Mouse (Mus musculus) CH12.LX (cell line): Measurements from ENCODE around the gene Rassf5. TPM values are rescaled to one million over a fixed set of nuclear protein-coding genes. Genes with fewer than 3 reads are reported as not detected.

ENCODE experiments used
- DNase-seq: peaks from one replicate; pipeline ENCODE4 v3.0.0-alpha.2; 2013; ENCODE audit errors: extremely low read depth
- H3K27ac ChIP-seq: 2 replicates; pipeline ENCODE4 v1.5.1; 2012; ENCODE audit warnings: low read depth, mild to moderate bottlenecking, control low read depth, moderate library complexity; ENCODE audit not compliant: insufficient read depth
- H3K27me3 ChIP-seq: replicated peaks from 2 replicates; pipeline ENCODE3; 2012; ENCODE audit warnings: inconsistent platforms
- H3K36me3 ChIP-seq, 2 experiments: replicated peaks in 1 of 2; 2 replicates each; pipeline versions ENCODE3 to v1.6.1; 2012; ENCODE audit warnings: inconsistent platforms in 1 of 2, low read length in 1 of 2, mild to moderate bottlenecking in 1 of 2, mixed read lengths in 1 of 2, moderate library complexity in 1 of 2; ENCODE audit not compliant: control insufficient read depth in 1 of 2, insufficient read depth in 1 of 2
- H3K4me1 ChIP-seq, 2 experiments: 2 replicates each; pipeline ENCODE4 v1.6.1; 2012; ENCODE audit warnings: inconsistent platforms in 1 of 2, moderate library complexity in 1 of 2; ENCODE audit not compliant: insufficient read depth in 2 of 2, control insufficient read depth in 1 of 2
- H3K4me2 ChIP-seq: 2 replicates; pipeline ENCODE4 v1.6.1; 2012; ENCODE audit warnings: low read depth, mild to moderate bottlenecking, control low read depth; ENCODE audit not compliant: poor library complexity, insufficient read depth, severe bottlenecking
- H3K4me3 ChIP-seq, 3 experiments: fragments of 150-350 bp in 1 of 3; sonication (generic) in 1 of 3; replicated peaks in 1 of 3; 2 replicates each; pipeline versions ENCODE3 to v1.5.1; 2011 to 2012; ENCODE audit warnings: low read depth in 2 of 3, low read length in 2 of 3, mild to moderate bottlenecking in 2 of 3, moderate library complexity in 2 of 3, control low read depth in 1 of 3, improper control_type of control experiment in 1 of 3, inconsistent platforms in 1 of 3, mixed read lengths in 1 of 3; ENCODE audit not compliant: poor library complexity in 1 of 3
- H3K79me2 ChIP-seq: replicated peaks from 2 replicates; pipeline ENCODE4 v1.6.1; 2012; ENCODE audit warnings: mild to moderate bottlenecking, moderate library complexity; ENCODE audit not compliant: control insufficient read depth, poor library complexity, insufficient read depth, severe bottlenecking; ENCODE audit errors: extremely low read depth
- H3K9ac ChIP-seq: 2 replicates; pipeline ENCODE4 v1.6.1; 2012; ENCODE audit warnings: low read depth, mild to moderate bottlenecking, control low read depth, moderate library complexity; ENCODE audit not compliant: insufficient read depth
- H3K9me3 ChIP-seq: replicated peaks from 2 replicates; pipeline ENCODE3; 2012; ENCODE audit warnings: low read length, inconsistent platforms, mixed read lengths
- BHLHE40 ChIP-seq: IDR thresholded peaks from 2 replicates; pipeline ENCODE4 v1.6.1; 2011; ENCODE audit warnings: mild to moderate bottlenecking, low read depth, low read length, improper control_type of control experiment
- CTCF ChIP-seq, 2 experiments: IDR thresholded peaks in 1 of 2; conservative IDR thresholded peaks in 1 of 2; 2 replicates each; pipeline ENCODE4 v1.5.1; 2011 to 2012; ENCODE audit warnings: low read depth in 2 of 2, low read length in 2 of 2, improper control_type of control experiment in 1 of 2, inconsistent platforms in 1 of 2, mild to moderate bottlenecking in 1 of 2, moderate library complexity in 1 of 2
- EP300 ChIP-seq: IDR thresholded peaks from 2 replicates; pipeline ENCODE4 v1.6.1; 2011; ENCODE audit warnings: low read length, improper control_type of control experiment
- ETS1 ChIP-seq: conservative IDR thresholded peaks from 2 replicates; pipeline ENCODE4 v1.6.1; 2012; ENCODE audit warnings: low read depth, mild to moderate bottlenecking, inconsistent platforms, low read length, improper control_type of control experiment, moderate library complexity
- IRF4 ChIP-seq: IDR thresholded peaks from 2 replicates; pipeline ENCODE4 v1.6.1; 2014; ENCODE audit warnings: low read depth, mild to moderate bottlenecking, inconsistent platforms, low read length, improper control_type of control experiment
- MEF2A ChIP-seq: IDR thresholded peaks from 2 replicates; pipeline ENCODE4 v1.6.1; 2014; ENCODE audit warnings: low read depth, mild to moderate bottlenecking, inconsistent platforms, low read length, improper control_type of control experiment, borderline replicate concordance
- MXI1 ChIP-seq: IDR thresholded peaks from 2 replicates; pipeline ENCODE4 v1.6.1; 2011; ENCODE audit warnings: mild to moderate bottlenecking, low read depth, low read length, improper control_type of control experiment
- MYC ChIP-seq: IDR thresholded peaks from 2 replicates; pipeline ENCODE4 v1.6.1; 2011; ENCODE audit warnings: low read depth, mild to moderate bottlenecking, improper control_type of control experiment, low read length
- NELFE ChIP-seq: IDR thresholded peaks from 2 replicates; pipeline ENCODE4 v1.6.1; 2011; ENCODE audit warnings: low read depth, low read length, improper control_type of control experiment
- RAD21 ChIP-seq: IDR thresholded peaks from 2 replicates; pipeline ENCODE4 v1.6.1; 2011; ENCODE audit warnings: low read depth, mild to moderate bottlenecking, low read length, improper control_type of control experiment, moderate library complexity
- RCOR1 ChIP-seq: conservative IDR thresholded peaks from 2 replicates; pipeline ENCODE4 v1.6.1; 2012; ENCODE audit warnings: low read depth, mild to moderate bottlenecking, inconsistent platforms, low read length, improper control_type of control experiment
- SIN3A ChIP-seq: IDR thresholded peaks from 2 replicates; pipeline ENCODE4 v1.6.1; 2012; ENCODE audit warnings: low read length, improper control_type of control experiment, inconsistent platforms
- SMC3 ChIP-seq: IDR thresholded peaks from 2 replicates; pipeline ENCODE4 v1.6.1; 2011; ENCODE audit warnings: low read depth, low read length, improper control_type of control experiment
- TCF12 ChIP-seq: IDR thresholded peaks from 2 replicates; pipeline ENCODE4 v1.6.1; 2014; ENCODE audit warnings: low read depth, mild to moderate bottlenecking, inconsistent platforms, low read length, improper control_type of control experiment
- USF1 ChIP-seq: IDR thresholded peaks from 2 replicates; pipeline ENCODE4 v1.6.1; 2014; ENCODE audit warnings: low read depth, mild to moderate bottlenecking, inconsistent platforms, low read length, improper control_type of control experiment
- dilution Hi-C: fragments of 300-500 bp; cut with MboI; formaldehyde crosslinking; loops from 2 replicates; pipeline ENCODE4 v1.14.3; 2020; ENCODE audit warnings: low sequenced_read_pairs; ENCODE audit not compliant: extremely low pct_unique_long_range_greater_than_20kb, extremely low pct_ligation_motif_present
- in situ Hi-C: fragments of 300-500 bp; cut with MboI; formaldehyde crosslinking; loops from 3 replicates; pipeline ENCODE4 v1.14.3; 2019; ENCODE audit warnings: low sequenced_read_pairs, low pct_ligation_motif_present, low pct_unique_long_range_greater_than_20kb, mixed read lengths
- polyA plus RNA-seq: library from polyadenylated mRNA; unstranded; fragments of >175 nt; gene quantifications from 2 replicates; pipeline ENCODE4 v1.2.1, GENCODE M21; 2012; ENCODE audit warnings: low read depth; ENCODE audit not compliant: insufficient read length
- total RNA-seq, 2 experiments: library from RNA; depleted of rRNA; stranded (reverse); fragments of 300-350 nt in 1 of 2; fragments of >200 nt in 1 of 2; gene quantifications; 2 replicates each; pipeline ENCODE4 v1.2.3; 2012 to 2014

Gene Rassf5
- total and polyA plus RNA-seq, 3 experiments = 11.5 to 32.1 (median 16.3) TPM

DNA sequence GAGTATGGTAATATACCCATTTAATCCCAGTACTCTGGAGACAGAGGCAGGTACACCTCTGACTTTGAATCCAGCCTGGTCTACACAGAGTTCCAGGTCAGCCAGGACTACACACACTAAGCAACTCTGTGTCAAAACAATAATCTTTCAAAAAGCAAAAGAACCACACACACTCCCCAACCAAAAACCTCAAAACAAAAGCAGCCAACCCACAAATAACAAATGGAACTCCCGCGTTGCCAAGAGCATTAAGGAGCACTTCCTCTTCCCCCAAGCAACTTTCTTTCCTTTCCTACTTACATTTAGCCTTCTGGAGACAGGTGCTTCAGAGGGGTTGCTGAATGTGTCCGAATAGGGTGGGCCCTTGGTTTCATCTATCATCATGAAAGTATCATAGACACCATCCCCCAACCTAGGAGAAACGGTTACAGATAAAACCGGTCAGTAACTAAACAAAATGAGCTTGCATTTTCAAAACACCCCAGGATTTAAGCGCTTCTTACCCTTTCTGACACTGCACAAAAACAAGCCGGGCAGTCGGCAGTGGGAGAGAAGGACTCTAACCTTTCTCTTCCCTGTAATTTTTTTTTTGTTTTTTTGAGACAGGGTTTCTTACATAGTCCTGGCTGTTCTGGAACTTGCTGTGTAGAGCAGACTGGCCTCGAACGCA lies 109.0 kb downstream of the Rassf5 start:
- DNase-seq = no peak
- peak overlapping the region in 2 of 3 experiments; percentile 4 to 24 for H3K4me3 ChIP-seq

GRCm38 (mm10) chr1:131134942-131135522 lies 110.0 kb downstream of the Rassf5 start:
- in situ Hi-C loops (no loop called here), dilution Hi-C loops (no loop called here)
- peaks cover 17 to 37% of the 10 kb centered on the region in 2 experiments for H3K36me3 ChIP-seq
- no peaks in the 10 kb centered on the region for H3K9me3 ChIP-seq
- no peak for DNase-seq
- peaks cover 2 to 44% of the 10 kb centered on the region in 2 experiments; a peak in 3 of 4 replicates for H3K4me1 ChIP-seq
- peak overlapping the region; percentile 94 for H3K4me2 ChIP-seq
- peaks cover 23% of the 10 kb centered on the region for H3K79me2 ChIP-seq
- H3K9ac ChIP-seq = no peak overlapping the region; the same call in 1 of the 2 replicates
- peak overlapping the region in 1 of 3 experiments; percentile 6 for H3K4me3 ChIP-seq
- no peaks in the 10 kb centered on the region for H3K27me3 ChIP-seq
- TF ChIP-seq SIN3A = peak; percentile 44; the same call in 1 of the 2 replicates
- peak; percentile 55 for TF ChIP-seq BHLHE40
- no peak for TF ChIP-seq MEF2A
- 0 out of 2 replicates have a peak, but pooled peaks have one; percentile 20 for TF ChIP-seq MYC
- 0 out of 2 replicates have a peak, but pooled peaks have one; percentile 36 for TF ChIP-seq IRF4
- TF ChIP-seq NELFE = no peak
- TF ChIP-seq RCOR1 = no peak
- TF ChIP-seq EP300 = peak; percentile 40; the same call in 1 of the 2 replicates
- TF ChIP-seq RAD21 = no peak
- peak; percentile 55; the same call in 1 of the 2 replicates for TF ChIP-seq MXI1
- no peak for TF ChIP-seq CTCF (conservative IDR thresholded peaks at IDR 0.05 in 1 of 2, IDR thresholded peaks at IDR 0.05 in 1 of 2; ENCODE audit: low read depth in 2 of 2, low read length in 2 of 2)
- no peak for TF ChIP-seq SMC3
- TF ChIP-seq ETS1 = peak; percentile 46; the same call in 1 of the 2 replicates
- peak overlapping the region; percentile 66 for H3K27ac ChIP-seq

More for the DNA sequence above, 109.0 kb downstream of the Rassf5 start:
- H3K27me3 ChIP-seq = no peaks in the 10 kb centered on the region
- peaks cover 8 to 54% of the 10 kb centered on the region in 2 experiments for H3K4me1 ChIP-seq
- peaks cover 23% of the 10 kb centered on the region for H3K79me2 ChIP-seq
- H3K9me3 ChIP-seq = no peaks in the 10 kb centered on the region
- TF ChIP-seq TCF12 (0 out of 2 replicates have a peak, but pooled peaks have one; percentile 23), IRF4 (peak; percentile 37; the same call in 1 of the 2 replicates), EP300 (peak; percentile 57; the same call in 1 of the 2 replicates), MYC (0 out of 2 replicates have a peak, but pooled peaks have one; percentile 9), USF1 (no peak)
- H3K4me2 ChIP-seq = peak overlapping the region; percentile 94
- peaks cover 9 to 27% of the 10 kb centered on the region in 2 experiments for H3K36me3 ChIP-seq
- in situ Hi-C loops = no loop called here
- H3K9ac ChIP-seq = peak overlapping the region; percentile 99
- peak overlapping the region; percentile 10; the same call in 1 of the 2 replicates for H3K27ac ChIP-seq
- dilution Hi-C loops = no loop called here
